Mouse (Mus musculus) embryonic facial prominence, embryonic 10.5 days (tissue): Measurements from ENCODE around the gene Lrrc1. TPM values are rescaled to one million over a fixed set of nuclear protein-coding genes. Genes with fewer than 3 reads are reported as not detected.

Experiments
- DNase-seq: peaks from one replicate; pipeline ENCODE4 v3.0.0-alpha.2; 2017; ENCODE audit warnings: low spot score
- H3K27ac ChIP-seq: fragments of 300-500 bp; sonication (generic); replicated peaks from 2 replicates; pipeline ENCODE4 v1.5.1; 2016; ENCODE audit warnings: mild to moderate bottlenecking
- H3K27me3 ChIP-seq: fragments of 300-500 bp; sonication (generic); replicated peaks from 2 replicates; pipeline ENCODE4 v1.6.1; 2016; ENCODE audit warnings: low read depth, mild to moderate bottlenecking; ENCODE audit not compliant: poor library complexity, severe bottlenecking
- H3K36me3 ChIP-seq: fragments of 300-500 bp; sonication (generic); replicated peaks from 2 replicates; pipeline ENCODE4 v1.6.1; 2016; ENCODE audit warnings: mild to moderate bottlenecking, moderate library complexity
- H3K4me1 ChIP-seq: fragments of 300-500 bp; sonication (generic); 2 replicates; pipeline ENCODE4 v1.6.1; 2016
- H3K4me3 ChIP-seq: fragments of 300-500 bp; sonication (generic); 2 replicates; pipeline ENCODE4 v1.5.1; 2016; ENCODE audit warnings: mild to moderate bottlenecking, moderate library complexity
- H3K9me3 ChIP-seq: fragments of 300-500 bp; sonication (generic); 2 replicates; pipeline ENCODE4 v1.6.1; 2016; ENCODE audit warnings: mild to moderate bottlenecking
- WGBS: fragments of 180-500 bp; shearing (Covaris S2); methylation state at CpG from one replicate; pipeline ENCODE4 v1.1.7; 2016; 5-methylcytosine and 5-hydroxymethylcytosine counted together
- polyA plus RNA-seq: library from polyadenylated mRNA; unstranded; fragments of >200 nt; fragmentation: Nextera tagmentation; extraction: Ambion mirVana; gene quantifications from 2 replicates; pipeline ENCODE4 v1.2.1, GENCODE M21; 2016

Gene Lrrc1
- polyA plus RNA-seq, 1 experiment from 2014 or later, result 8.7 TPM

DNA sequence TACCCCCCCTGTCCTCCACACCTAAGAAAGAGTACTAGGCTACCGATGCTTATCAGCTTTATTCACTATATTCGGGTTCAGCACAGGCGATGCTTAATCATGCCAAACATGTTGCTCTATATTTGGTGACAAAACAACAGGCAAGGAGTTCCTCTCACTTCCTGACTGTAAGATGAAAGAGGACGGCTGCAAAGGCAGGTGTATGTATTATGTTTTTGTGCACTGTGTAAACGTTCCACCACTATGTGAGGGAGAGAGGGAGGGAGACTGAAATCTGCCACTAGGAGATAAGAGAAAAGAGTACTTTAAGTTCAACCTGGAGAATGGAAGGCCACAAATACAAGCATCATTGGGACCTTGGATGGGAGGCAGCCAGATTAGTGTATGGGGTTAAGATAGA is 77.7 kb downstream of the Lrrc1 start:
- no peaks in the 10 kb centered on the region for H3K27me3 ChIP-seq
- 87% methylated on average over 5 of the region's 5 CpGs for WGBS
- no peak overlapping the region for H3K4me3 ChIP-seq
- H3K9me3 ChIP-seq, result no peaks in the 10 kb centered on the region
- H3K4me1 ChIP-seq, result peaks cover 36% of the 10 kb centered on the region
- H3K27ac ChIP-seq, result no peak overlapping the region
- DNase-seq, result no peak
- H3K36me3 ChIP-seq, result peaks cover 14% of the 10 kb centered on the region

DNA sequence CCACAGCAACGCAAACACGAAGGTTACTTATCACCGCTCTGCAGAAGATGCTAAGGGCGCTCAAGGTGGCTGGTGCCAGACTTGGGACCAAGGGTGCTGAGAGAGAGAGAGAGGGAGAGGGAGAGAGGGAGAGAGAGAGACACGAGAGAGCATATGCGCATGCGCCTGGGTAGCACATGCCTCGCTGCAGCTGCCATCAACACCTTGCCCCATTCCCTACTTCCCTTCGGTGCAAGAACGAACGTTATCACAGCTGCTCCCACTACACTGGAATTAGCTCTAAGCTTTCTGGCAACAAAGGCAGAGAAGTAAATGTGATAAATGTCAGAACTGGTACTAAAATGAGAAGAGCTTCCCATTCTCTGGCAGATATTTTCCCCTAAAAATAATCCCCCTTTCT is 79.3 kb downstream of the Lrrc1 start:
- H3K27ac ChIP-seq, result no peak overlapping the region; the same call in 1 of the 2 replicates

DNA sequence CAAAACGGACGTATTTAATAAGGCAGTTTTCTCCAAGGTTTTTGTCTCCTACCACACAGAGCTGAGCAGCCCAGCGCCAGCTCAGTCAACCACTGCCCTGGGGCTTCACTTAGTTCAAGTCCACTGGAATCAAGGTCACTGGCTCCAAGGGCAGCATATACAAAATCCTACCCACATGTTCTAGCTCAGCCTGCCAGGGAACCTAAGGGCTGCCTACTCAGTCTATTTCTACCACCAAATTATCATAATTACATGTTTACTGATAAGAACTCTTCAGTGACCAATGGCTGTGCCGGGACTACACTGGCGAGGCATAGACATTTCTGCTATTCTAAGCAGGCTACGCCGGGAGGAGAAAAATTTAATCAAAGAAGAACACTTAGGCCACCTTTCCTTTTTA is 80.8 kb downstream of the Lrrc1 start:
- H3K27me3 ChIP-seq, result no peaks in the 10 kb centered on the region
- DNase-seq, result no peak
- H3K4me3 ChIP-seq, result no peak overlapping the region
- WGBS, result 87% methylated on average over 7 of the region's 7 CpGs
- peaks cover 34% of the 10 kb centered on the region for H3K4me1 ChIP-seq
- peaks cover 14% of the 10 kb centered on the region for H3K36me3 ChIP-seq
- H3K27ac ChIP-seq, result peak overlapping the region; percentile 30; the same call in 1 of the 2 replicates
- no peaks in the 10 kb centered on the region for H3K9me3 ChIP-seq

More for the DNA sequence above, 79.3 kb downstream of the Lrrc1 start:
- WGBS, result 80% methylated on average over 11 of the region's 11 CpGs
- Histone ChIP-seq H3K4me1 (peaks cover 42% of the 10 kb centered on the region), H3K9me3 (no peaks in the 10 kb centered on the region), H3K27me3 (no peaks in the 10 kb centered on the region), H3K36me3 (peaks cover 14% of the 10 kb centered on the region), H3K4me3 (no peak overlapping the region)
- no peak for DNase-seq

DNA sequence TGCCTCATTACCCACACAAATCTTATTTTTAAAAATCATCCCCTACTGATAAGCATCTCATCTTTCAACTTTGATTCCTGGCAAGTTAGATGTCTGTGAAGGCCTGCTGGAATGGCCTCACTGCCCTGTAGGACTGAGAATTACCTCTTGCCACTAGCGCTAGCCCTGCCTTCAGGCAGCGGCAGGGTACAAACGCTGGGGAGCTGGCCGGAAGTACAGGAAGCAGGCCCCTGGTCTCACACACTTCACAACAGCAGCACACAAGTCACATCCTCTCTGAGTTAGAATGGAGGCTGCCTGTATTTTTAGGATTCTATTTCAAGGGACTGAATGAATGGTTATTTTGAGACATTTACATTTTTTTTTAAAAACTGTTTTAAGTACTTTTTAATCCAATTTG is 81.5 kb downstream of the Lrrc1 start:
- peaks cover 7% of the 10 kb centered on the region for H3K36me3 ChIP-seq
- H3K4me3 ChIP-seq, result no peak overlapping the region
- H3K27me3 ChIP-seq, result no peaks in the 10 kb centered on the region
- peaks cover 34% of the 10 kb centered on the region for H3K4me1 ChIP-seq
- no peaks in the 10 kb centered on the region for H3K9me3 ChIP-seq
- DNase-seq, result no peak
- 41% methylated on average over 4 of the region's 4 CpGs for WGBS
- no peak overlapping the region; the same call in 1 of the 2 replicates for H3K27ac ChIP-seq

DNA sequence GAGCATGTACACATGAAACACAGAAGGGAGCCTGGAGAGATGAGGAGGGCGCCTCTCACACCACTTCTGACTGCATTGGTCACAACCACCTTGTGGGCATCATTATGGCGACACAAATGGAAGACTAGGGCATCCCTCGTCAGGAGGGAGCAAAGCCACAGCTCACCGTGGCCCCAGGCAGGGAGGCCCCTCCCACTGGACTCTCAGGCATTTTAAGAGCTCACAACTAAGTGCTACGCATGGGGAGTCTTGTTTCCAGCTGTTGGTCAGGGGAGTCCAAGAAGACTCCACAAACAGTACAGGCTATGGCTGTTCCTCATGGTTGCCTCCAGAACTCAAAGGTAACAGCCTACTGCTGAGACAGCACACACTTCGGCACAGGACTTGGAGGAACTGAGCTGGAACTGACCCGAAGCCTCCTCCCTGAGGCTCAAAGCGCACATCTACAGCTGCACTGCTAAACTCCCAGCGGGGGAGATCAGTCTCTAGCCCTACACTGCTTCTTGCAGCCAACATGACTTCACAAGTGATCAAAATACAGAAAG is 83.2 kb downstream of the Lrrc1 start:
- Histone ChIP-seq H3K4me3 (no peak overlapping the region), H3K27ac (no peak overlapping the region), H3K27me3 (no peaks in the 10 kb centered on the region), H3K4me1 (peaks cover 34% of the 10 kb centered on the region), H3K36me3 (peaks cover 10% of the 10 kb centered on the region; the same call in 1 of the 2 replicates), H3K9me3 (no peaks in the 10 kb centered on the region)
- no peak for DNase-seq
- WGBS, result 77% methylated on average over 9 of the region's 9 CpGs

DNA sequence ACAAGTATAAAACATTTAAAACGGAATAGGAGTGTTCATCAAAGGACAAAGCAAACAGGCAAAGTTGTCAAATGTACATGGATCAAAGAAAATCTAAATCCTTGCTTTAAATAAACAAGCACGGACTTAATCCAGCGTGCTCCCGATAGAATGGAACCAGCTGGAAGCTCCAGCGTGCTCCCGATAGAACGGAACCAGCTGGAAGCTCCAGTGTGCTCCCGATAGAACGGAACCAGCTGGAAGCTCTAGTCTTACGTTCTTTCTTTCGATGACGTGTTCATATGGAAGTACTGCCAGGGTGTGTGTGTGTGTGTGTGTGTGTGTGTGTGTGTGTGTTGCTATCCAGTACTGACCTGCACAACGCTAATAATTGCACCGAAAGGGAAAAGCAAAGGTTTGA is 84.3 kb downstream of the Lrrc1 start:
- Histone ChIP-seq H3K27me3 (no peaks in the 10 kb centered on the region), H3K27ac (no peak overlapping the region), H3K4me3 (no peak overlapping the region), H3K36me3 (peaks cover 11% of the 10 kb centered on the region; the same call in 1 of the 2 replicates), H3K4me1 (peaks cover 35% of the 10 kb centered on the region), H3K9me3 (no peaks in the 10 kb centered on the region)
- 90% methylated on average over 14 of the region's 14 CpGs for WGBS
- DNase-seq, result no peak

DNA sequence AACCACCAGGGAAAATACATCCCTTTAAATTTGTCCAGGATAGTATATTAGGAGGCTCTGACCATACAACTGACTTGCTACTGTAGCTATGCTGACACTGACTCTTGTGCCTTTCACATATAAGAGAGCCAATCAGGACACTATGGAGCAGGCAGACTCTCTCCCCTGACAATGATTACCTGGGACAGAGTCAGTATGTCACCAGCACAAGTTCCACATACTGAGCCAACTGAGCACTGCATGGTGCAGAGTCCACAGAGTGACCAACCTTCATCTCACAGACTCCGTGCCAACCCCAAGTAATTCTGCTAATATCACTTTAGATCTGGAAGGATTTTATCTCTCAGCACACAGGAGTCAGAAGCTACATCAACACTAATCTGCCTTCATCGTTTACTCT is 85.3 kb downstream of the Lrrc1 start:
- Histone ChIP-seq H3K4me1 (peaks cover 27% of the 10 kb centered on the region), H3K27me3 (no peaks in the 10 kb centered on the region), H3K9me3 (no peaks in the 10 kb centered on the region), H3K36me3 (peaks cover 17% of the 10 kb centered on the region; the same call in 1 of the 2 replicates), H3K27ac (no peak overlapping the region), H3K4me3 (no peak overlapping the region)
- DNase-seq, result no peak
- WGBS, result 90% methylated on average over 2 of the region's 2 CpGs

DNA sequence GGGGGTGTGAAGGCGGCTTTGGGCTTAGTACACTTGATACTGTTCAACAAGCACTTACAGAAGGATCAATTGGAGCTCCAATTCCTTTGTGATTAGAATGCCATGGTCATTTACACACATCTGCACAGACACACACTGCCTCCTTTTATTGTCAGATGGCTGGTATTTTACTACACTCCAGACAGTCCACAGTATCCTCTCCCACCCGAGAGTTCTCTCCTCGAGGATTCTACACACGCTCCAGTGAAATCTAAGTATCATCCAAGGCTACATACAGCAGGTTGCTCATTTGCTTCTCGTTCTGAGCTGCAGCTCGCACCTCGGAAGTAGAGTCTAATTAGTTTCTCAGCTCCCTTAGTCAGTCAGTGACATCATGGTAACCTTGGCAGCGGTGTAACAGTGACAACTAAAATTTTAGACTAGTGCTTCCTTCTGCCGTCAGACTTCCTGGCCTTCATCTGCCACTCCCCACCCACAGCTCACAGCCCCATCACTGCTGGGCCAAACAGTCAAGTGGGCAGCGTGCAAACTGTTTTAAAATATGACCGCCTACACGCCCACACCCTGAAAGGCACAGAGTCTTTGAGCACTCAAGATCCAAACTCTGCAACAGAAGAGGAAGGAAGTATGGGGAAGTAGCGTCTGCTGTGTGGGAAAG is 88.4 kb downstream of the Lrrc1 start:
- H3K27me3 ChIP-seq, result no peaks in the 10 kb centered on the region
- H3K27ac ChIP-seq, result no peak overlapping the region
- DNase-seq, result no peak
- no peak overlapping the region for H3K4me3 ChIP-seq
- H3K9me3 ChIP-seq, result no peaks in the 10 kb centered on the region
- WGBS, result 83% methylated on average over 13 of the region's 13 CpGs
- peaks cover 30% of the 10 kb centered on the region for H3K36me3 ChIP-seq
- peaks cover 27% of the 10 kb centered on the region for H3K4me1 ChIP-seq

DNA sequence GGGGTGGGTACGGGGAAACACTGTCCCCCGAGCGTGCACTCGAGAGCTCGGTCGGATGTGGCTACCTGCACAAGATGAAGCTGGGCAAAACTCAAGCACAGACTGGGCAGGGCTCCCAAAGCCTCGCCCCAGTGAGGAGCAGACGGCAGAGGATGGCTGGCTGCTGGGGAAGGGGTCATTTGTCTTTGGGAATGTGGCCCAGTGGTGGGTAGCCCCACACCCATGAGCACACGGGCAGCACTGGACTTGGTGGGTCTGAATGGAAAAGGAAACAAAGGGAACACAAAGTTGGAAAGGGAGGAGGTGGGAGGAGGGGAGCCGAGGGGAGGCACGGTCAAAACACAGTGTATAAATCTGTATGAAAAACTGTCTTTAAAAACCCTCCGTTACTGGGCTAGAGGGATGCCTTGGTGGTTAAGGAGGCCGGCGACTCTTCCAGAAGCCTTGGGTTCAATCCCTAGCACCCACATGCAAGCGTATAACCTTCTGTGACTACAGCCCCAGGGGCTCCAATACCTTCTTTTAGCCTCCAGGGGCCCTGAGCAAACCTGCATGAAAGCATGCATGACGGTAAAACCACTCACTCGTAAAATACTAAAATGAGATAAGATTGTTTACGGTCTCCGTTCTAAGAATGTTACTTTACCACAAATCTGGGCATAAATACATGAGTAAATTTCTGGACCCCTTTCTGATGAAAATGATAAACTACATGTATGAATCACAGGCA is 89.1 kb downstream of the Lrrc1 start:
- WGBS, result 86% methylated on average over 19 of the region's 19 CpGs
- H3K27ac ChIP-seq, result peak overlapping the region; percentile 44; the same call in 1 of the 2 replicates
- no peaks in the 10 kb centered on the region for H3K27me3 ChIP-seq
- H3K9me3 ChIP-seq, result no peaks in the 10 kb centered on the region
- H3K4me3 ChIP-seq, result no peak overlapping the region
- DNase-seq, result no peak
- H3K36me3 ChIP-seq, result peaks cover 30% of the 10 kb centered on the region
- H3K4me1 ChIP-seq, result peaks cover 25% of the 10 kb centered on the region

DNA sequence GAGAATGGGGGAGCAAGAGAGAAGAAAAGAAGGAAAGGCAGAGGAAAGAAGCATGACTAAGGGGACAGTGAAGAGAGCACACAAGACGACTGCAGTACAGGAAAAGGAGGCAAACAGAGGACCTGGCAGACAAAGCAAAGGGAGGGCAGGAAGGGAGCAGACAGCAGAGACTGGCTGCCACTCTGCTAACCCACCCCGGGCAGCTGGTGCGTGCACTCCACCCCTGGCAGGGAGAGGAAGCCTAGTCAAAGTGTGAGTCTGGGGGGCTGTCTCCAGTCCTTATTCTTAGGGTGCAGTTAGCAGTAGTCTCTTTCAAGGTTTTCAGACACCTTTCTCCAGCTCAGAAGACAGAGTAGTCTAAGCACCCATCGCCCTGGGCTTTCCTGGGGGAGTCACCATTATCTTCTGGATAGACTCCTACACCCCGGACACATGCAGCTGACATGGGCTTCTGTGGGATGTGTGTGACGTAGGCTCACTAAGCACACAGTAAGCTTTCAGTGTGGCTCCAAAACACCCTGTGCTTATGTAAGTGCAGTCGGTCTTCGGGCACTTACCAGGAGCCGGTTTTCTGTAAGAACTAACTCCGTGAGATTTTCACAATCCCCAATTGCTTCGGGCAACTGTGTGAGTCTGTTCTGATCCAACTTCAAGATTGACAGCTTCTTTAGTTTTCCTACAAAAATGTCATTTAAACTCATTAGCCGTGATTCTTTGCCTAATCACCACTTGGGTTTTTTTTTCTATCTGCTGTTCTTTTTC is 92.4 kb downstream of the Lrrc1 start:
- WGBS, result 66% methylated on average over 12 of the region's 12 CpGs
- Histone ChIP-seq H3K27me3 (no peaks in the 10 kb centered on the region), H3K4me3 (no peak overlapping the region), H3K27ac (no peak overlapping the region), H3K9me3 (no peaks in the 10 kb centered on the region), H3K4me1 (peaks cover 27% of the 10 kb centered on the region), H3K36me3 (peaks cover 36% of the 10 kb centered on the region)
- DNase-seq, result no peak

DNA sequence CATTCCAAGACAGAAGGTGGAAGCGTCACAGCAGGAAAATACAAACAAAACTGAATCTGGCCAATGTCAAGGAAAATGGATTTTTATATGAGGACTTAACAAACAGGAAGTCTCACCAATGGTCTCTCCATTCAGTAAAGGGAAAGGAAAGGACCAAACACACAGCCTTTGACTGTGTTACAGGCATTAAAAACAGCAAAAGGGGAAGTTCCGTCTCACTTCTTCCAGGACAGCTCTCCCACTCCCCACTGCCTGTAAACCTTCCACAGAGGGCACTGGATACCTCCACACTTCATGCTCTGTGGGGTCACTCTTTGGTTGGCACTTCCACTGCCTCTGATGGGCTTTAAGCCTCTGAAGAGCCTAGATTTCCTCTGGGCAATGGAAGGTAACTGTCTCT is 94.2 kb downstream of the Lrrc1 start:
- peaks cover 27% of the 10 kb centered on the region for H3K36me3 ChIP-seq
- no peak for DNase-seq
- H3K27ac ChIP-seq, result no peak overlapping the region
- H3K27me3 ChIP-seq, result no peaks in the 10 kb centered on the region
- H3K4me3 ChIP-seq, result no peak overlapping the region
- H3K4me1 ChIP-seq, result peaks cover 25% of the 10 kb centered on the region
- 86% methylated on average over 2 of the region's 2 CpGs for WGBS
- no peaks in the 10 kb centered on the region for H3K9me3 ChIP-seq

DNA sequence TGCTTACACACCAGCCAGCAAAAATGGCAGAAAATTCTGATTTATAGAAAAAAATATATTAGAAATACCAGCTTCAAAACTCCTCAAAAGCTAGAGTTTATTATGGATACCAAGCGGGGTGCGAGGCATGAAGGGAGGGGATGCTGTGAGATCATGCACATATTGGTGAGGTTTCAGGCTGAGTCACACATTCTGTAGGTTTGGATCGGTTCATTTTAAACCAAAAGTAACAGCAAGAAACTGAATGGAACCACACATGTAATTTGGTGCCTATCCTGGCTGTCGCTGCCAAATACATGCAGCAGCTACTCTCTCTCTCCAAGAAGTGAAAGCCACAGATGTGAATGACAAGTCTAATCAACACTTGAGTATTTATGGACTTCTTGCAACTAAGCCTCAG is 99.8 kb downstream of the Lrrc1 start:
- DNase-seq, result no peak
- Histone ChIP-seq H3K4me1 (peaks cover 2% of the 10 kb centered on the region; the same call in 1 of the 2 replicates), H3K9me3 (no peaks in the 10 kb centered on the region), H3K4me3 (no peak overlapping the region), H3K36me3 (peaks cover 19% of the 10 kb centered on the region; the same call in 1 of the 2 replicates), H3K27me3 (no peaks in the 10 kb centered on the region), H3K27ac (no peak overlapping the region)
- 95% methylated on average over 4 of the region's 4 CpGs for WGBS
